Mouse (Mus musculus) CH12.LX (cell line): ENCODE results near the gene Phf13. TPM values are rescaled to one million over a fixed set of nuclear protein-coding genes. Genes with fewer than 3 reads are reported as not detected.

Experiments
- DNase-seq: peaks from one replicate; pipeline ENCODE4 v3.0.0-alpha.2; 2013; ENCODE audit errors: extremely low read depth
- H3K27ac ChIP-seq: 2 replicates; pipeline ENCODE4 v1.5.1; 2012; ENCODE audit warnings: low read depth, mild to moderate bottlenecking, control low read depth, moderate library complexity; ENCODE audit not compliant: insufficient read depth
- H3K27me3 ChIP-seq: replicated peaks from 2 replicates; pipeline ENCODE3; 2012; ENCODE audit warnings: inconsistent platforms
- H3K36me3 ChIP-seq, 2 experiments: replicated peaks in 1 of 2; 2 replicates each; pipeline versions ENCODE3 to v1.6.1; 2012; ENCODE audit warnings: inconsistent platforms in 1 of 2, low read length in 1 of 2, mild to moderate bottlenecking in 1 of 2, mixed read lengths in 1 of 2, moderate library complexity in 1 of 2; ENCODE audit not compliant: control insufficient read depth in 1 of 2, insufficient read depth in 1 of 2
- H3K4me1 ChIP-seq, 2 experiments: 2 replicates each; pipeline ENCODE4 v1.6.1; 2012; ENCODE audit warnings: inconsistent platforms in 1 of 2, moderate library complexity in 1 of 2; ENCODE audit not compliant: insufficient read depth in 2 of 2, control insufficient read depth in 1 of 2
- H3K4me2 ChIP-seq: 2 replicates; pipeline ENCODE4 v1.6.1; 2012; ENCODE audit warnings: low read depth, mild to moderate bottlenecking, control low read depth; ENCODE audit not compliant: poor library complexity, insufficient read depth, severe bottlenecking
- H3K4me3 ChIP-seq, 3 experiments: fragments of 150-350 bp in 1 of 3; sonication (generic) in 1 of 3; replicated peaks in 1 of 3; 2 replicates each; pipeline versions ENCODE3 to v1.5.1; 2011 to 2012; ENCODE audit warnings: low read depth in 2 of 3, low read length in 2 of 3, mild to moderate bottlenecking in 2 of 3, moderate library complexity in 2 of 3, control low read depth in 1 of 3, improper control_type of control experiment in 1 of 3, inconsistent platforms in 1 of 3, mixed read lengths in 1 of 3; ENCODE audit not compliant: poor library complexity in 1 of 3
- H3K79me2 ChIP-seq: replicated peaks from 2 replicates; pipeline ENCODE4 v1.6.1; 2012; ENCODE audit warnings: mild to moderate bottlenecking, moderate library complexity; ENCODE audit not compliant: control insufficient read depth, poor library complexity, insufficient read depth, severe bottlenecking; ENCODE audit errors: extremely low read depth
- H3K9ac ChIP-seq: 2 replicates; pipeline ENCODE4 v1.6.1; 2012; ENCODE audit warnings: low read depth, mild to moderate bottlenecking, control low read depth, moderate library complexity; ENCODE audit not compliant: insufficient read depth
- H3K9me3 ChIP-seq: replicated peaks from 2 replicates; pipeline ENCODE3; 2012; ENCODE audit warnings: low read length, inconsistent platforms, mixed read lengths
- BHLHE40 ChIP-seq: IDR thresholded peaks from 2 replicates; pipeline ENCODE4 v1.6.1; 2011; ENCODE audit warnings: mild to moderate bottlenecking, low read depth, low read length, improper control_type of control experiment
- CHD1 ChIP-seq: IDR thresholded peaks from 2 replicates; pipeline ENCODE4 v1.6.1; 2012; ENCODE audit warnings: low read depth, low read length, improper control_type of control experiment, inconsistent platforms
- CHD2 ChIP-seq: IDR thresholded peaks from 2 replicates; pipeline ENCODE4 v1.6.1; 2011; ENCODE audit warnings: low read length, improper control_type of control experiment
- ELF1 ChIP-seq: IDR thresholded peaks from 2 replicates; pipeline ENCODE4 v1.6.1; 2014; ENCODE audit warnings: low read depth, mild to moderate bottlenecking, inconsistent platforms, low read length, improper control_type of control experiment
- EP300 ChIP-seq: IDR thresholded peaks from 2 replicates; pipeline ENCODE4 v1.6.1; 2011; ENCODE audit warnings: low read length, improper control_type of control experiment
- ETS1 ChIP-seq: conservative IDR thresholded peaks from 2 replicates; pipeline ENCODE4 v1.6.1; 2012; ENCODE audit warnings: low read depth, mild to moderate bottlenecking, inconsistent platforms, low read length, improper control_type of control experiment, moderate library complexity
- HCFC1 ChIP-seq: IDR thresholded peaks from 2 replicates; pipeline ENCODE4 v1.6.1; 2012; ENCODE audit warnings: low read depth, mild to moderate bottlenecking, inconsistent platforms, low read length, improper control_type of control experiment
- IRF4 ChIP-seq: IDR thresholded peaks from 2 replicates; pipeline ENCODE4 v1.6.1; 2014; ENCODE audit warnings: low read depth, mild to moderate bottlenecking, inconsistent platforms, low read length, improper control_type of control experiment
- JUN ChIP-seq: IDR thresholded peaks from 2 replicates; pipeline ENCODE4 v1.6.1; 2011; ENCODE audit warnings: low read depth, mild to moderate bottlenecking, low read length, improper control_type of control experiment, moderate library complexity; ENCODE audit not compliant: insufficient read depth
- KAT2A ChIP-seq: IDR thresholded peaks from 2 replicates; pipeline ENCODE4 v1.6.1; 2012; ENCODE audit warnings: low read length, improper control_type of control experiment, inconsistent platforms; ENCODE audit not compliant: insufficient replicate concordance
- MAX ChIP-seq: IDR thresholded peaks from 2 replicates; pipeline ENCODE4 v1.6.1; 2011; ENCODE audit warnings: low read length, improper control_type of control experiment
- MAZ ChIP-seq: IDR thresholded peaks from 2 replicates; pipeline ENCODE4 v1.6.1; 2012; ENCODE audit warnings: low read depth, mild to moderate bottlenecking, inconsistent platforms, low read length, improper control_type of control experiment, moderate library complexity
- MEF2A ChIP-seq: IDR thresholded peaks from 2 replicates; pipeline ENCODE4 v1.6.1; 2014; ENCODE audit warnings: low read depth, mild to moderate bottlenecking, inconsistent platforms, low read length, improper control_type of control experiment, borderline replicate concordance
- NELFE ChIP-seq: IDR thresholded peaks from 2 replicates; pipeline ENCODE4 v1.6.1; 2011; ENCODE audit warnings: low read depth, low read length, improper control_type of control experiment
- NRF1 ChIP-seq: IDR thresholded peaks from 2 replicates; pipeline ENCODE4 v1.6.1; 2014; ENCODE audit warnings: low read depth, mild to moderate bottlenecking, inconsistent platforms, low read length, improper control_type of control experiment, moderate library complexity
- PAX5 ChIP-seq: IDR thresholded peaks from 2 replicates; pipeline ENCODE4 v1.6.1; 2012; ENCODE audit warnings: low read length, inconsistent platforms, mixed read lengths
- POLR2A ChIP-seq: IDR thresholded peaks from 2 replicates; pipeline ENCODE4 v1.6.1; 2011; ENCODE audit warnings: low read depth, mild to moderate bottlenecking, improper control_type of control experiment, low read length
- POLR2AphosphoS2 ChIP-seq: IDR thresholded peaks from 2 replicates; pipeline ENCODE4 v1.6.1; 2011; ENCODE audit warnings: low read depth, low read length, improper control_type of control experiment
- RAD21 ChIP-seq: IDR thresholded peaks from 2 replicates; pipeline ENCODE4 v1.6.1; 2011; ENCODE audit warnings: low read depth, mild to moderate bottlenecking, low read length, improper control_type of control experiment, moderate library complexity
- RCOR1 ChIP-seq: conservative IDR thresholded peaks from 2 replicates; pipeline ENCODE4 v1.6.1; 2012; ENCODE audit warnings: low read depth, mild to moderate bottlenecking, inconsistent platforms, low read length, improper control_type of control experiment
- SIN3A ChIP-seq: IDR thresholded peaks from 2 replicates; pipeline ENCODE4 v1.6.1; 2012; ENCODE audit warnings: low read length, improper control_type of control experiment, inconsistent platforms
- TCF12 ChIP-seq: IDR thresholded peaks from 2 replicates; pipeline ENCODE4 v1.6.1; 2014; ENCODE audit warnings: low read depth, mild to moderate bottlenecking, inconsistent platforms, low read length, improper control_type of control experiment
- UBTF ChIP-seq: IDR thresholded peaks from 2 replicates; pipeline ENCODE4 v1.6.1; 2012; ENCODE audit warnings: low read depth, mild to moderate bottlenecking, inconsistent platforms, low read length, improper control_type of control experiment, moderate library complexity
- USF1 ChIP-seq: IDR thresholded peaks from 2 replicates; pipeline ENCODE4 v1.6.1; 2014; ENCODE audit warnings: low read depth, mild to moderate bottlenecking, inconsistent platforms, low read length, improper control_type of control experiment
- USF2 ChIP-seq: conservative IDR thresholded peaks from 2 replicates; pipeline ENCODE4 v1.6.1; 2011; ENCODE audit warnings: low read depth, low read length, improper control_type of control experiment
- ZKSCAN1 ChIP-seq: IDR thresholded peaks from 2 replicates; pipeline ENCODE4 v1.6.1; 2012; ENCODE audit warnings: low read depth, inconsistent platforms, low read length, improper control_type of control experiment, borderline replicate concordance
- dilution Hi-C: fragments of 300-500 bp; cut with MboI; formaldehyde crosslinking; loops from 2 replicates; pipeline ENCODE4 v1.14.3; 2020; ENCODE audit warnings: low sequenced_read_pairs; ENCODE audit not compliant: extremely low pct_unique_long_range_greater_than_20kb, extremely low pct_ligation_motif_present
- in situ Hi-C: fragments of 300-500 bp; cut with MboI; formaldehyde crosslinking; loops from 3 replicates; pipeline ENCODE4 v1.14.3; 2019; ENCODE audit warnings: low sequenced_read_pairs, low pct_ligation_motif_present, low pct_unique_long_range_greater_than_20kb, mixed read lengths
- polyA plus RNA-seq: library from polyadenylated mRNA; unstranded; fragments of >175 nt; gene quantifications from 2 replicates; pipeline ENCODE4 v1.2.1, GENCODE M21; 2012; ENCODE audit warnings: low read depth; ENCODE audit not compliant: insufficient read length
- total RNA-seq, 2 experiments: library from RNA; depleted of rRNA; stranded (reverse); fragments of 300-350 nt in 1 of 2; fragments of >200 nt in 1 of 2; gene quantifications; 2 replicates each; pipeline ENCODE4 v1.2.3; 2012 to 2014

The Phf13 gene
- total and polyA plus RNA-seq, 3 experiments, result 1.9 to 5.0 (median 4.9) TPM

DNA sequence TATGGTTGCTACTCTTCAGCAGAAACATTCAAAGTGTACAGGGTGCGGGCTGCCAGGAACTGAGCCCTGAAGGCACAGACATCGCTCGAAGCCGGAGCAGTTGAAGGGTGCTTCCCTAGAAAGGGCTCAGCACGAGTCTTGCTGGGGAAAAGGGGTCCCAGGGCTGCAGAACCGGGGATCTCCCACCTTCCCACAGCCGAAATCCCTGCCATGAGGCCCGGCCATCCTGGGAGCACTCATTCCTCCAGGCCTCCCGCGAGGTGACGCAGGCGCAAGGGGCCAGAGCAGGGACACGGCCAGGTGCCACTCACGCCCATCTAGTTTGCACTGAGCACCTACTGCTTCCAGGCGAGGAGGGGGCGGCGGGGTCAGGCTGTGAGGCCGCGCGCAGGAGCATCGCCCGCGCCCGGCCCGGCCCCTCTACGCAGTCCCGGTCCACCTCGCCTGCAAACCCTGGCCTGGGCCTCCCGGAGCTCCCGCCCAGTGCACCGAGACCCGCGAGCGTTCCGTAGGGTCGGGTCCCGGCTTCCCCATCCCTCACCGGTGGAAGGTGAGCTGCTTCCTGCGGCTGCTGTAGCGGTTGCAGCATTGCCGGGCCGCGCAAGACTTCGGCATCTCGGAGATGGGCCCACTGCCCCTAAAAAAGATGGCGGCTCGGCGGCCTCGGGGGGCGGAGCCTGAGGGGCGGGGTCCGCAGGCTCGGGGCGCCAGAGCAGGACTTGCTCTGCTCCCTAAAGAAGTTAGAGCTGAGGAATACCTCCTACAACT lies 7.5 kb downstream of the Phf13 start, which contains the start of gene Thap3:
Gene Thap3, minus strand, starts transcription at position 656 of the 768 bp plus-strand sequence.
- DNase-seq, result peak; percentile 58
- peaks cover 40 to 61% of the 10 kb centered on the region in 2 experiments for H3K36me3 ChIP-seq
- in situ Hi-C loops (no loop called here), dilution Hi-C loops (no loop called here)
- no peaks in the 10 kb centered on the region for H3K27me3 ChIP-seq
- H3K4me3 ChIP-seq, result peak within 1 kb of the TSS; percentile 83 to 90 (median 86)
- TF ChIP-seq UBTF (peak; percentile 63; the same call in 1 of the 2 replicates), NRF1 (peak; percentile 67), HCFC1 (peak; percentile 78), CHD1 (no peak), USF1 (no peak), POLR2A (peak; percentile 69), POLR2AphosphoS2 (peak; percentile 37; the same call in 1 of the 2 replicates), MAX (no peak), KAT2A (0 out of 2 replicates have a peak, but pooled peaks have one; percentile 28), TCF12 (peak; percentile 41; the same call in 1 of the 2 replicates), IRF4 (no peak), MEF2A (no peak), CHD2 (no peak), ELF1 (0 out of 2 replicates have a peak, but pooled peaks have one; percentile 17), EP300 (no peak), MAZ (0 out of 2 replicates have a peak, but pooled peaks have one; percentile 20), NELFE (peak; percentile 56; the same call in 1 of the 2 replicates)
- no peaks in the 10 kb centered on the region for H3K9me3 ChIP-seq
- peak within 1 kb of the TSS; percentile 47 for H3K9ac ChIP-seq
- H3K27ac ChIP-seq, result peak within 1 kb of the TSS; percentile 51; the same call in 1 of the 2 replicates
- peaks cover 7 to 26% of the 10 kb centered on the region in 2 experiments; a peak in 3 of 4 replicates for H3K4me1 ChIP-seq
- peaks cover 10% of the 10 kb centered on the region for H3K79me2 ChIP-seq
- H3K4me2 ChIP-seq, result peak within 1 kb of the TSS; percentile 82

DNA sequence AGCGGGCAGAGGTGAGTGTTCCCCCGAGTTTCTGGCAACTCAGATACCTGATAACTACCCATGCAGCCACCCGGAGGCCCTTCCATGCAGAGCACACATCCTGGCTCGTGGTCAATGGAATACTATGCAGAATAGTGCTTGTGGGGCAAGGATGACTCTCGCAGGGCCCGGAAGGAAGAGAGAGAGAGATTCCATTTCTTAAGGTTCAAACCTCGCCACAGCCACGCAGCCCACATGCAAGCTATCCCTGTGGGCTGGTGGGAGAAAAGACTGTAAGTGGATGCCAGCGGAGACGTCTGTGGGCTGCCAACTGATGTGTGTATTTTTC lies 8.1 kb downstream of the Phf13 start:
- Histone ChIP-seq H3K4me1 (peaks cover 7 to 26% of the 10 kb centered on the region in 2 experiments; a peak in 3 of 4 replicates), H3K4me3 (peak overlapping the region; percentile 83 to 90 (median 86)), H3K4me2 (peak overlapping the region; percentile 82), H3K27ac (no peak overlapping the region), H3K79me2 (peaks cover 10% of the 10 kb centered on the region), H3K27me3 (no peaks in the 10 kb centered on the region), H3K9me3 (no peaks in the 10 kb centered on the region), H3K36me3 (peaks cover 45 to 63% of the 10 kb centered on the region in 2 experiments), H3K9ac (peak overlapping the region; percentile 47)
- in situ Hi-C loops (no loop called here), dilution Hi-C loops (no loop called here)
- no peak for DNase-seq
- TF ChIP-seq HCFC1, result no peak
- no peak for TF ChIP-seq PAX5
- no peak for TF ChIP-seq SIN3A
- TF ChIP-seq RAD21, result no peak
- TF ChIP-seq ZKSCAN1, result no peak
- no peak for TF ChIP-seq RCOR1
- TF ChIP-seq ETS1, result no peak
- TF ChIP-seq IRF4, result no peak
- no peak for TF ChIP-seq JUN
- no peak for TF ChIP-seq USF1
- no peak for TF ChIP-seq USF2
- no peak for TF ChIP-seq POLR2A
- TF ChIP-seq BHLHE40, result no peak
